Mouse (Mus musculus): Measurements from ENCODE around the gene Acy3.

DNA sequence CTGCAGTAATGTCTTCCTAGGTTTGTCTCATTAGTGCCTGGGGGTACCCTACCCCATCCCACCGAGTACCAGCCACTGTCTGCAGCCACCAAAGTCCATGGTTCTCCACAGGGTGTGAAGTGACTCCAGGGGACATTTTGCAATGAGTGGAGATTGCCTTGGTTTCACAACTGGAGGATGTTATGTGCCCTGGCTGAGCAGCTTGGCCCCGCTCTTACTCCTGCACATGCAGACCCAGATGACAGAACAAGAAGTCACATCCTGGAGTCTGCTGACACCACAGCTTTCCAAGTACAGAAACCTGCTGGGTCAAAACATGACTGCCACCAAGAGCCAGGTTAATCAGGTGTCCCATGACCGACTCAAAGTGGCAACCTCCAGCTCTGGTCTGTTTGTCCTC is 31.3 kb upstream of the Acy3 start:
- no peak for TF ChIP-seq POLR2A (IDR thresholded peaks at IDR 0.05; ENCODE audit: low read depth, low read length)
- no peak for TF ChIP-seq CTCF (conservative IDR thresholded peaks at IDR 0.05; ENCODE audit: insufficient read depth, insufficient read length, low read depth, low read length)
